Mouse (Mus musculus) lung, embryonic 15.5 days (tissue): Measurements from ENCODE around the gene Tomm5. TPM values are rescaled to one million over a fixed set of nuclear protein-coding genes. Genes with fewer than 3 reads are reported as not detected.

Experiments used
- ATAC-seq: fragments of 200-750 bp; cut with Nextera tagmentation; 2 replicates; pipeline ENCODE4 v1.8.0; 2017; ENCODE audit warnings: moderate number of reproducible peaks, borderline replicate concordance; ENCODE audit not compliant: low FRiP score, low TSS enrichment; ENCODE audit errors: extremely low read depth
- H3K27ac ChIP-seq: fragments of 300-500 bp; sonication (generic); 2 replicates; pipeline ENCODE4 v1.5.1; 2015; ENCODE audit warnings: moderate library complexity, mild to moderate bottlenecking, inconsistent platforms
- H3K27me3 ChIP-seq: fragments of 300-500 bp; sonication (generic); 2 replicates; pipeline ENCODE4 v1.6.1; 2015; ENCODE audit warnings: inconsistent platforms
- H3K36me3 ChIP-seq: fragments of 300-500 bp; sonication (generic); 2 replicates; pipeline ENCODE4 v1.6.1; 2015; ENCODE audit warnings: inconsistent platforms
- H3K4me1 ChIP-seq: fragments of 300-500 bp; sonication (generic); 2 replicates; pipeline ENCODE4 v1.6.1; 2015; ENCODE audit warnings: inconsistent platforms
- H3K4me2 ChIP-seq: fragments of 300-500 bp; sonication (generic); 2 replicates; pipeline ENCODE4 v1.6.1; 2015; ENCODE audit warnings: inconsistent platforms, mild to moderate bottlenecking, moderate library complexity
- H3K4me3 ChIP-seq: fragments of 300-500 bp; sonication (generic); 2 replicates; pipeline ENCODE4 v1.5.1; 2015; ENCODE audit warnings: mild to moderate bottlenecking, inconsistent platforms
- H3K9ac ChIP-seq: fragments of 300-500 bp; sonication (generic); 2 replicates; pipeline ENCODE4 v1.6.1; 2015; ENCODE audit warnings: inconsistent platforms
- H3K9me3 ChIP-seq: fragments of 300-500 bp; sonication (generic); 2 replicates; pipeline ENCODE4 v1.6.1; 2016; ENCODE audit warnings: inconsistent platforms
- WGBS: fragments of 180-500 bp; shearing (Covaris S2); methylation state at CpG from one replicate; pipeline ENCODE4 v1.1.7; 2015; 5-methylcytosine and 5-hydroxymethylcytosine counted together
- polyA plus RNA-seq: library from polyadenylated mRNA; unstranded; fragments of >200 nt; fragmentation: Nextera tagmentation; extraction: Ambion mirVana; gene quantifications from 2 replicates; pipeline ENCODE4 v1.2.1, GENCODE M21; 2015

Gene Tomm5
- polyA plus RNA-seq: 183 and 189 TPM in 2 replicates

GRCm38 (mm10) chr4:45107601-45108277, at the start of gene Tomm5:
Gene Tomm5, minus strand, starts transcription at chr4:45108114.
- peak within 1 kb of the TSS; percentile 76 for H3K9ac ChIP-seq
- under 1% methylated on average over 39 of the region's 39 CpGs for WGBS
- peak within 1 kb of the TSS; percentile 69 for H3K4me2 ChIP-seq
- H3K36me3 ChIP-seq: peaks cover 10% of the 10 kb centered on the region
- H3K9me3 ChIP-seq: no peaks in the 10 kb centered on the region
- peak within 1 kb of the TSS; percentile 16; the same call in 1 of the 2 replicates for H3K27ac ChIP-seq
- H3K4me1 ChIP-seq: peaks cover 11% of the 10 kb centered on the region
- ATAC-seq: peak; percentile 91; the same call in 1 of the 2 replicates
- H3K4me3 ChIP-seq: peak within 1 kb of the TSS; percentile 73
- no peaks in the 10 kb centered on the region for H3K27me3 ChIP-seq

DNA sequence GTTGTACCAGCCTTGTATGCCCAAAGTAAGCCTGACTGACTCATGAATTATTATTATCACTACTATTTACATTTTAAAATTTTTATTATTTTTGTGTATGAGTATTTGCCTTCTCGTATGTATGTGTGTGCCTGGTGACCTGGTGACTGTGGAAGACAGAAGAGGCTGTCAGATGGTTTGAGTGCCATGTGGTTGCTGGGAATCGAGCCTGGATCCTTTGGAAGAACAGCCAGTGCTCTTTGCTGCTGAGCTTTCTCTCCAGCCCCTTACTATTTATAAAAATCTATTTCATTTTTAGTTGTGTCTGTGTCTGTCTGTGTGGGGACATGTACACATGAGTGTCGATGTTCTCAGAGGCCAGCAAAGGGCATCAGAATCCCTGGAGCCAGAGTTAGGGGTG, 48.5 kb upstream of the Tomm5 start:
- H3K4me1 ChIP-seq: no peaks in the 10 kb centered on the region
- no peaks in the 10 kb centered on the region for H3K27me3 ChIP-seq
- 69% methylated on average over 3 of the region's 3 CpGs for WGBS
- no peaks in the 10 kb centered on the region for H3K36me3 ChIP-seq
- no peak overlapping the region for H3K9ac ChIP-seq
- H3K9me3 ChIP-seq: no peaks in the 10 kb centered on the region
- H3K27ac ChIP-seq: no peak overlapping the region
- H3K4me3 ChIP-seq: no peak overlapping the region
- no peak for ATAC-seq
- no peak overlapping the region for H3K4me2 ChIP-seq

- Histone ChIP-seq H3K9ac (no peak overlapping the region), H3K4me1 (no peaks in the 10 kb centered on the region), H3K9me3 (no peaks in the 10 kb centered on the region), H3K4me2 (no peak overlapping the region), H3K4me3 (no peak overlapping the region), H3K27ac (no peak overlapping the region), H3K36me3 (no peaks in the 10 kb centered on the region), H3K27me3 (no peaks in the 10 kb centered on the region)
- 46% methylated on average over 8 of the region's 8 CpGs for WGBS
- ATAC-seq: no peak
Observed at GRCm38 (mm10) chr4:45143005-45143404, 35.1 kb upstream of the Tomm5 start.

DNA sequence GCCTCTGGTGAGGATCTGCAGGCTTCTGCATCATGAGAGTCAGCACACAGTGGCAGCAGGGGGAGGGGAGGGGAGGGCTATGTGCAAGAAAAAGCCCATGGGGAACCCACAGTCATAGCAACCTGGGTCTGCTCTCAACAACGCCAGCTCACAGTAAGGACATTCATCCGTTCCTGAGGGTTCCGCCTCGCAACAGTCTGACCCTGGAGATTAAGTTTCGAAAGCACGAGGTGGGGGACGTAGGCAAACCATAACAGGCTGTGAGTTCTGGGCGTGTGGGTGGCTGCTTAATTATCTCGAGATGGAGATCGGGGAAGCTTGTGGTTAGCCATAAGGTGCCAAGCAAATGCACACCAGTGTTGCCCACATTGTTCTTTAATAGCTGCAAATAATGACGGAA, 34.5 kb upstream of the Tomm5 start:
- Histone ChIP-seq H3K9me3 (no peaks in the 10 kb centered on the region), H3K9ac (no peak overlapping the region), H3K36me3 (no peaks in the 10 kb centered on the region), H3K27me3 (no peaks in the 10 kb centered on the region), H3K4me2 (no peak overlapping the region), H3K4me1 (no peaks in the 10 kb centered on the region), H3K27ac (no peak overlapping the region), H3K4me3 (no peak overlapping the region)
- no peak for ATAC-seq
- WGBS: 34% methylated on average over 11 of the region's 11 CpGs

DNA sequence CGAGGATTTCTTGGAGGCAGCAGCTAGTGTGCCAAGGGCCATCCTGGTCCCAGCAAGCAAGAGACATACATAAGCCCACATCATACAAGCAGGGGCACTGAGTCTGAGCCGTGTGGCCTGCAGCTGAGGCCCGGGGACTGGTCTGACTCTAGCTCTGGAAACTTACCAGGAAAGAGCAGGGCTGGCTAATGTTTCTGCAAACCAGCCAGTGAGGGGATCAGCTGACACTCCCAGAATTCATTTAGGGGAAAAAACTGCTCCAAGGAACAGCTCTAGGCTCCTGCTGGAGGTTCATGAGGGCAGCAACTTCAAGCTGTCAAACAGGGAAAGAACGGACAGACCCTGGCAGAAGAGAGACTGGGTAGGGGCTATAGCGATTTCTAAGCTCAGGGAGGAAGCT, 33.9 kb upstream of the Tomm5 start:
- H3K9ac ChIP-seq: no peak overlapping the region
- WGBS: 54% methylated on average over 5 of the region's 5 CpGs
- ATAC-seq: no peak
- H3K4me1 ChIP-seq: no peaks in the 10 kb centered on the region
- no peaks in the 10 kb centered on the region for H3K27me3 ChIP-seq
- no peaks in the 10 kb centered on the region for H3K36me3 ChIP-seq
- H3K9me3 ChIP-seq: no peaks in the 10 kb centered on the region
- H3K4me3 ChIP-seq: no peak overlapping the region
- no peak overlapping the region for H3K27ac ChIP-seq
- H3K4me2 ChIP-seq: no peak overlapping the region

DNA sequence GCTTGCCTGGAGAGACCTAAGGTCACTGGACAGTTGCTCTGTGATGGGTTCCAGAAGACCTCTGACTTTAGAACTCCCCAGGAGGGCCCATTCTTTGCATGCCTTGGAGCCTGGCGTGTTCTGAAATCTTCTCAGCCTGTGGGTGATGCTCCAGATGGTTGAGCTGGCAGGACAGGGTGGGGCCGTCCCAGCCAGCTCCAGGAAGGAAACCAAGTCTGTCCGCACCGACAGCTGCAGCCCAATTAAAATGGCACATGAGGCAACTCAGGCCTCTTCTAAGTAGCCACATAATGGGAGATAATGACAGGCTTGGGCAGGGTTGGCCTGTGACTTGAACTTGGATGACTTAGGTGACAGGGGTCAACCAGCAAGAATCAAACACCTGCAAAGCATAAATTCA, 29.7 kb upstream of the Tomm5 start:
- Histone ChIP-seq H3K27ac (no peak overlapping the region), H3K9me3 (no peaks in the 10 kb centered on the region), H3K9ac (no peak overlapping the region), H3K27me3 (no peaks in the 10 kb centered on the region), H3K36me3 (no peaks in the 10 kb centered on the region), H3K4me2 (no peak overlapping the region), H3K4me1 (no peaks in the 10 kb centered on the region), H3K4me3 (no peak overlapping the region)
- WGBS: 55% methylated on average over 4 of the region's 4 CpGs
- no peak for ATAC-seq

- H3K9ac ChIP-seq: no peak overlapping the region
- WGBS: 52% methylated on average over 8 of the region's 8 CpGs
- no peaks in the 10 kb centered on the region for H3K4me1 ChIP-seq
- no peaks in the 10 kb centered on the region for H3K27me3 ChIP-seq
- H3K27ac ChIP-seq: no peak overlapping the region
- H3K4me2 ChIP-seq: no peak overlapping the region
- H3K36me3 ChIP-seq: no peaks in the 10 kb centered on the region
- H3K9me3 ChIP-seq: no peaks in the 10 kb centered on the region
- no peak for ATAC-seq
- no peak overlapping the region for H3K4me3 ChIP-seq
Observed at GRCm38 (mm10) chr4:45134471-45134870, 26.6 kb upstream of the Tomm5 start.

GRCm38 (mm10) chr4:45131021-45131420, 23.1 kb upstream of the Tomm5 start:
- H3K4me1 ChIP-seq: no peaks in the 10 kb centered on the region
- H3K9me3 ChIP-seq: no peaks in the 10 kb centered on the region
- ATAC-seq: no peak
- H3K4me2 ChIP-seq: no peak overlapping the region
- 58% methylated on average over 3 of the region's 4 CpGs for WGBS
- H3K9ac ChIP-seq: no peak overlapping the region
- H3K4me3 ChIP-seq: no peak overlapping the region
- H3K36me3 ChIP-seq: no peaks in the 10 kb centered on the region
- H3K27ac ChIP-seq: no peak overlapping the region
- H3K27me3 ChIP-seq: no peaks in the 10 kb centered on the region

GRCm38 (mm10) chr4:45121311-45121710, 13.4 kb upstream of the Tomm5 start:
- Histone ChIP-seq H3K4me1 (no peaks in the 10 kb centered on the region), H3K9ac (no peak overlapping the region), H3K4me3 (no peak overlapping the region), H3K9me3 (no peaks in the 10 kb centered on the region), H3K27me3 (no peaks in the 10 kb centered on the region), H3K4me2 (no peak overlapping the region), H3K36me3 (no peaks in the 10 kb centered on the region), H3K27ac (no peak overlapping the region)
- no peak for ATAC-seq
- WGBS: 74% methylated on average over 11 of the region's 11 CpGs

- Histone ChIP-seq H3K27me3 (no peaks in the 10 kb centered on the region), H3K9ac (no peak overlapping the region), H3K4me2 (peak overlapping the region; percentile 69; the same call in 1 of the 2 replicates), H3K27ac (no peak overlapping the region), H3K36me3 (peaks cover 10% of the 10 kb centered on the region), H3K4me1 (peaks cover 11% of the 10 kb centered on the region), H3K9me3 (no peaks in the 10 kb centered on the region), H3K4me3 (no peak overlapping the region)
- WGBS: 63% methylated on average over 8 of the region's 8 CpGs
- no peak for ATAC-seq
Observed at GRCm38 (mm10) chr4:45108456-45109110, 669 bp upstream of the Tomm5 start.

GRCm38 (mm10) chr4:45107066-45107465, 848 bp downstream of the Tomm5 start:
- H3K27ac ChIP-seq: no peak overlapping the region
- H3K9me3 ChIP-seq: no peaks in the 10 kb centered on the region
- H3K36me3 ChIP-seq: peaks cover 10% of the 10 kb centered on the region
- no peaks in the 10 kb centered on the region for H3K27me3 ChIP-seq
- H3K4me1 ChIP-seq: peaks cover 11% of the 10 kb centered on the region
- 8% methylated on average over 4 of the region's 4 CpGs for WGBS
- peak overlapping the region; percentile 73 for H3K4me3 ChIP-seq
- peak overlapping the region; percentile 69 for H3K4me2 ChIP-seq
- ATAC-seq: no peak
- peak overlapping the region; percentile 76 for H3K9ac ChIP-seq

GRCm38 (mm10) chr4:45106409-45106808, 1.5 kb downstream of the Tomm5 start:
- Histone ChIP-seq H3K36me3 (peaks cover 10% of the 10 kb centered on the region), H3K9me3 (no peaks in the 10 kb centered on the region), H3K27ac (no peak overlapping the region), H3K27me3 (no peaks in the 10 kb centered on the region), H3K4me3 (peak overlapping the region; percentile 73; the same call in 1 of the 2 replicates), H3K4me2 (peak overlapping the region; percentile 69), H3K4me1 (peaks cover 11% of the 10 kb centered on the region), H3K9ac (peak overlapping the region; percentile 76; the same call in 1 of the 2 replicates)
- WGBS: 65% methylated on average over 5 of the region's 5 CpGs
- no peak for ATAC-seq
